ENCODE assay signal across 16 mouse cellular contexts in the genomic region with DNA sequence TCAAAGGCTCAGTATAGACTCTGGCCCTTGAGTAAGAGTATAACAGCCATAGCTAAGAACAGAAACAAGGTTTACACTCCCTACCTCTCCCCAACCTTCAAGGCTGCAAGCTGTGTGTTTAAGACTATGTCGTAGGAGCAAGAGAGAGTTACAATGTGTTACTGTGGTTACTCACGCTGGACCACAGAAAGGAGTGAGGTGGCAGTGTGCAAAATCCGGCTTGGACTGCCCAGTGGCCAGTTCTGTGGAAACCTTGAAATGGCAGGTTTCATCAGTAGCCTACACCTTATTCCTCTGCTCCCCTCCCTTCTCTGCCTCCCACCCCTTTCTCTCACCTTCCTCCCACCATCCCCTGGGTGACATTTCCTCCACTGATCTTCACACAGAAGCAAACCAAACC.
"Had no signal": no experiment of that assay in that cellular context is flagged by ENCODE, and none has a peak within 500 bp of the region (broad histone marks: within the 10 kb centered on the region; RNA-seq: fewer than 3 reads in every experiment).

No protein-coding gene starts in this region.

- ATAC-seq: forebrain, postnatal 0 days; hindbrain, embryonic 16.5 days; intestine, embryonic 16.5 days; liver, embryonic 12.5 days had no signal

- DNase-seq: forebrain, postnatal 0 days; gastrocnemius, postnatal 25 days; heart, adult 2 months; heart, postnatal 10 days; heart, postnatal 4 days; kidney, adult 11 months; kidney, adult 2 months; kidney, adult 9 months; kidney, postnatal 25 days; kidney, postnatal 4 days; layer of hippocampus, adult 9-11 months; layer of hippocampus, postnatal 36 days; left cerebral cortex, postnatal 4 days had no signal
